Mouse (Mus musculus) neural tube, embryonic 14.5 days (tissue): ENCODE measurements at regions not wholly inside any gene's neighbourhood (a gene's known extent, or its start where the extent isn't known, plus 50 kb on each side); places are given as distances from the start of the nearest gene placed in this dataset.

ENCODE experiments used
- ATAC-seq: fragments of 200-750 bp; cut with Nextera tagmentation; 2 replicates; pipeline ENCODE4 v1.8.0; 2017; ENCODE audit warnings: low read depth, mild to moderate bottlenecking, moderate TSS enrichment, moderate library complexity
- H3K27ac ChIP-seq: fragments of 300-500 bp; sonication (generic); 2 replicates; pipeline ENCODE4 v1.5.1; 2014; ENCODE audit warnings: low read depth, mild to moderate bottlenecking, control low read depth, low read length, moderate library complexity, mixed read lengths
- H3K27me3 ChIP-seq: fragments of 300-500 bp; sonication (generic); 2 replicates; pipeline ENCODE4 v1.6.1; 2014; ENCODE audit warnings: low read length; ENCODE audit not compliant: control insufficient read depth, insufficient read depth
- H3K36me3 ChIP-seq: fragments of 300-500 bp; sonication (generic); 2 replicates; pipeline ENCODE4 v1.6.1; 2014; ENCODE audit warnings: low read length, mixed read lengths; ENCODE audit not compliant: control insufficient read depth, insufficient read depth
- H3K4me1 ChIP-seq: fragments of 300-500 bp; sonication (generic); 2 replicates; pipeline ENCODE4 v1.6.1; 2014; ENCODE audit warnings: low read length; ENCODE audit not compliant: control insufficient read depth, insufficient read depth
- H3K4me2 ChIP-seq: fragments of 300-500 bp; sonication (generic); 2 replicates; pipeline ENCODE4 v1.6.1; 2014; ENCODE audit warnings: mild to moderate bottlenecking, low read depth, low read length, control low read depth
- H3K4me3 ChIP-seq: fragments of 300-500 bp; sonication (generic); 2 replicates; pipeline ENCODE4 v1.5.1; 2014; ENCODE audit warnings: low read depth, low read length, control low read depth, mixed read lengths
- H3K9ac ChIP-seq: fragments of 300-500 bp; sonication (generic); replicated peaks from 2 replicates; pipeline ENCODE4 v1.6.1; 2014; ENCODE audit warnings: low read depth, mild to moderate bottlenecking, control low read depth, low read length, mixed read lengths
- H3K9me3 ChIP-seq: fragments of 300-500 bp; sonication (generic); 2 replicates; pipeline ENCODE4 v1.6.1; 2016; ENCODE audit warnings: low read length; ENCODE audit not compliant: control insufficient read depth
- WGBS: fragments of 180-500 bp; shearing (Covaris S2); extraction: QIAGEN DNeasy Blood & Tissue Kit; methylation state at CpG from one replicate; pipeline ENCODE4 v1.1.7; 2014; 5-methylcytosine and 5-hydroxymethylcytosine counted together

DNA sequence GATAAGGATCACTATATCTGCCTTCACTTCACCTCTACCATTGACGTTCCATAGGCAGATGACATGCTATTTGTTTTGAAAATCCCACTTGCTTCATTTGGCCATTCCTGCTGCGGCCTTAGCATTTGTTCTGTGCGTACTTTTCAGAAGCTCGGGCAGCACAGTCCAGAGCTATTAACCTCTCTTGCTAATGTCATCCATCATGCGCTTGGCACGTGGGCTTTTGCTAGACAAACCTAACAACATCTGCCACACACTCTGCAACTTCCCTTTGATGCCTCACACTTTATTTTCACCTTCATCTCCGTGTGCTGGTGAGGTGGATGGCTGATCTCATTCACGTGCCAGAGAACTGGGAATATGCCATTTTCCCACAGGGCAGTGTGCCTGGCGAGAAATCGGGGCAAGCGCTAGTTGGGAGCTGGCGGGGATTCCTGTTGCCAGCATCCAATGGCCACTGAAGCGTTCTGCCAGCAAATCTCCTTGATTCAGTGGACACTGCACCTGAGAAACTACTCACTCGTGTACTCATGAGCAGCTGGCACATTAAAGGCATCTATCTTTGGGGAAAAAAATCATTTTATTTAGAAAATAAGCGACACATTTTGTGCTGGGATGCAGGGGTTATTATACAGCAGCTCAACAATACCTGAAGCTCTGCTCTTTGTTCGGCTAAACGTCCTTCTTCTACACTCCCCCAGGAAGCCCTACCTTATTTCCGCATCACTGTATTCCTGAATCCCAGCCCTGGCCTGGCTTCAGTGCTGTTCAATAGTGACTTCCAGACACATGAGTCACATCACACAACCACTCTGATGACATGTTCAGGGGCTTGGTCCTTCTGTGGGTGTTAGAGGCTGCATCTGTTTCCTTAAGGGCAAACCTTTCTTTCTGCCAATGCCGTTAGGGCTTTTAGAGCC lies 279.4 kb upstream of the Pard3b start:
- no peak overlapping the region for H3K4me2 ChIP-seq
- 0 out of 2 replicates have a peak, but pooled peaks cover 4% of the 10 kb centered on the region for H3K4me1 ChIP-seq
- ATAC-seq: no peak
- WGBS: 56% methylated on average over 19 of the region's 19 CpGs
- no peaks in the 10 kb centered on the region for H3K27me3 ChIP-seq
- H3K9me3 ChIP-seq: no peaks in the 10 kb centered on the region
- H3K36me3 ChIP-seq: no peaks in the 10 kb centered on the region
- H3K27ac ChIP-seq: no peak overlapping the region
- H3K4me3 ChIP-seq: no peak overlapping the region
- H3K9ac ChIP-seq: no peak overlapping the region

DNA sequence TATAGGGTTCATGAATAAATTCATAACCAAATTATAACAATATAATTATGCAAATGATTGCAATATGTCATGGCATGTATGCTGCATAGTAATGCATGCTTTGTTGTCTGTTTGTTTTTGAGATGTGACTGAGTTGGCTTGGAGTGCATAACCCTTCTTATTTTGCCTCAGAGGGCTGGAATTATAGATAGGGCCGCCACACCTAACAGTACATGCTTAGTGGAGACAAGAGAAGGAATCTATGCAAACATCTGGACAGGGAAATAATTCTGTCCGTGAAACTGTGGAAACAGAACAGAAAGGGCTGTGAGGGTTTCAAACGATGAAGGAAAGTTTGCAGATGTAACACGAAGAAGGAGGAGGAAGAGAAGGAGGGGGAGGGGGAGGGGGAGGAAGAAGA lies 266.0 kb upstream of the Pard3b start:
- H3K4me3 ChIP-seq: no peak overlapping the region
- 0 out of 2 replicates have a peak, but pooled peaks cover 6% of the 10 kb centered on the region for H3K4me1 ChIP-seq
- no peak for ATAC-seq
- WGBS: 67% methylated on average over 4 of the region's 4 CpGs
- H3K27ac ChIP-seq: no peak overlapping the region
- no peak overlapping the region for H3K9ac ChIP-seq
- no peaks in the 10 kb centered on the region for H3K36me3 ChIP-seq
- H3K27me3 ChIP-seq: no peaks in the 10 kb centered on the region
- H3K4me2 ChIP-seq: no peak overlapping the region
- no peaks in the 10 kb centered on the region for H3K9me3 ChIP-seq

DNA sequence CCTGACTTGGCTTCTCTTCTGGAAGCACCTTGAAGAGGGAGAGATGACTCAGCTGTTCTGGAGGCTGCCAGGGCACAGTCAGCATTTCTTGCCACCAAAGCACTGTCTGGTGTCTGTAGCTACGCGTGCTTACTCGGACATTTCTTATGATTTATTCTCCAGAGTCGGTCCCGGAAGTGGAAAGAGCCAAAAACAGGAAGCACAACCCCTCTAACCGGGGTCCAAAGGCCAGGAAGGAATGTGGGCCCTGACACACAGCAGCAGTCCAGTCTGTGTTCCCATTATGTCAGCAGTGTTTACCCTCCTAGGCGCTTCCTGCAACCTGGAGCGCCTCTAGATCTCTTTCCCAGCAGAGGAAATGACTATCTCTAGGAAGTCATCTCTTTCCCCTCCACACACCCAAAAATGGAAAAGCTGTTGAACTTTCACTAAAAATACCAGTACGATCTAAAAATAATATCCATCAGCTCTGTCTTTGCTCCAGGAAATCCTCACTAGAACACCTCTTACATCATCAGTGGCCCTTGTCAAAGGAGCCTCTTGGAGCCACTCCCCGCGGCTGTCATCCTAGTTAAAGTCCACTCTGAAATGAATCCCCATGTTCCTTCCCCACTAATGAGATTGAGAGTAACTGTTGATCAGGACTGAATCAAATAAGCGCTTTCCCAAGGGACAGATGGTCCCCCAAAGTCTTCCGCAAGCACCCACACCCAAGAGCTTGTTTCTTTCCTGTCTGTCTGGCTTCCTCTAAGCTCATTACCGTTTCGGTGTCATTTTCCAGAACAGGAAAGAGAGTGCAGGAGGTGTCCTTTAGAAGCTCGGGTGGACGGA lies 264.7 kb upstream of the Pard3b start:
- no peaks in the 10 kb centered on the region for H3K27me3 ChIP-seq
- H3K4me2 ChIP-seq: no peak overlapping the region
- no peaks in the 10 kb centered on the region for H3K9me3 ChIP-seq
- no peaks in the 10 kb centered on the region for H3K36me3 ChIP-seq
- ATAC-seq: no peak
- no peak overlapping the region for H3K9ac ChIP-seq
- 0 out of 2 replicates have a peak, but pooled peaks cover 6% of the 10 kb centered on the region for H3K4me1 ChIP-seq
- H3K4me3 ChIP-seq: no peak overlapping the region
- WGBS: 80% methylated on average over 17 of the region's 17 CpGs
- H3K27ac ChIP-seq: no peak overlapping the region

DNA sequence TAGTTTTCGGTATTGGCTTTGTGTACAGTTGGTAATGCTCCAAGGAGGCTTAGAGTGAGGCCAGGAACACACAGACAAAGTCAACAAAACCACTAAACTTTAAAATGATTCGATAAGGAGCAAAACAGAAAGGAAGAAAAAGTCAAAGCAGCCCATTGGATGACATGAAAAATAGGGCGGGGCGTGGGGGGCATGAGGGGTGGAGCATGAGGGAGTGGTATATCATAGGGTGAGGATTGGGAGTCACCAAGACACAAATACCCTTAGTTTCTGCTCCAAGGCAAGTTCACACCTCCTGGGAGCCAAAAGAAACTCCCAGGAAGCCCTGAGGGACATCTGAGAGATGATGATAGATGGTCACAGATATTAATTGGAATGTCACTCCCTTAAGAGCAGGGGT lies 262.2 kb upstream of the Pard3b start:
- Histone ChIP-seq H3K36me3 (no peaks in the 10 kb centered on the region), H3K27me3 (no peaks in the 10 kb centered on the region), H3K9me3 (no peaks in the 10 kb centered on the region), H3K4me3 (no peak overlapping the region), H3K27ac (no peak overlapping the region), H3K4me1 (0 out of 2 replicates have a peak, but pooled peaks cover 6% of the 10 kb centered on the region), H3K9ac (no peak overlapping the region), H3K4me2 (no peak overlapping the region)
- WGBS: 68% methylated on average over 4 of the region's 4 CpGs
- no peak for ATAC-seq

DNA sequence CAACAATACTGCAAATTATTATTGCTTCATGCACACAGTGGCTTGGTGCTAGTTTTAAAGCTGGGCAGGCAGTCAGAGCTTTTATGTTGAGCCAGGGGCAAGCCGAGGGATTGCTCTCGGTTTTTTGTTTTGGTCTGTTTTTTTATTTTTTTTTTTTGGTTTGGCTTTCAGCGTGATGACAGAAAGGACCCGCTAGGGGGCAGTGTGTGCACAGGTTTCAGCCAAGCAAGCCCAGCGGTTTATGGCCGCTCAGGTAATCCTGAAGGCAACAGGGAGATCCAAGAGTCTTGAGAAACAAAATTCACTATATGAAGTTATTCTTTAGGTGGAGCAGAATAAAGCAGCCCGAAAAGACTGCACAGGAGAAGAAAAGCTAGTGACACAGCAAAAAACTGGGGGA lies 261.6 kb upstream of the Pard3b start:
- H3K27me3 ChIP-seq: no peaks in the 10 kb centered on the region
- no peak overlapping the region for H3K4me3 ChIP-seq
- H3K4me1 ChIP-seq: 0 out of 2 replicates have a peak, but pooled peaks cover 6% of the 10 kb centered on the region
- H3K9ac ChIP-seq: no peak overlapping the region
- no peak overlapping the region for H3K4me2 ChIP-seq
- peak; percentile 54 for ATAC-seq
- H3K36me3 ChIP-seq: no peaks in the 10 kb centered on the region
- under 1% methylated on average over 7 of the region's 7 CpGs for WGBS
- no peak overlapping the region for H3K27ac ChIP-seq
- no peaks in the 10 kb centered on the region for H3K9me3 ChIP-seq

DNA sequence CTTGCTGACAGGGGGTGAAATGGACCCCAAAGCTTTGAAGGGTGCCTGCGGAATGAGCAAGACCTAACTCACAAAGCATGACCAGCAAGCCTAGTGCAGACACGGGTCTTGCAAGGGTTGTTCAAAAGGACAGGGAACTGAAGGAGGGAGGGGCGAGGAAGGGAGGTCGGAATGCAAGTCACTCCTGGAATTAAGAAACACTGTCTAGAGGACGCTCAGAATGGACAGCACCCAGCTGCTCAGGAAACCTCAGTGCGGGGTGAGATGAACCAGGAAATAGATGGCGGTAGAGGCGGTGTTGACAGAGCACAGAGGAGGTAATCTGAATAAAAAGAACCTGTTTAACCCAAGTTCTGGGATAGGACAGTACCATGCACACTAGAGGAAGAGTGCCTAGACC lies 260.4 kb upstream of the Pard3b start:
- Histone ChIP-seq H3K4me3 (no peak overlapping the region), H3K9ac (no peak overlapping the region), H3K27me3 (no peaks in the 10 kb centered on the region), H3K9me3 (no peaks in the 10 kb centered on the region), H3K4me2 (no peak overlapping the region), H3K36me3 (no peaks in the 10 kb centered on the region), H3K27ac (no peak overlapping the region), H3K4me1 (0 out of 2 replicates have a peak, but pooled peaks cover 6% of the 10 kb centered on the region)
- no peak for ATAC-seq
- 73% methylated on average over 8 of the region's 8 CpGs for WGBS

DNA sequence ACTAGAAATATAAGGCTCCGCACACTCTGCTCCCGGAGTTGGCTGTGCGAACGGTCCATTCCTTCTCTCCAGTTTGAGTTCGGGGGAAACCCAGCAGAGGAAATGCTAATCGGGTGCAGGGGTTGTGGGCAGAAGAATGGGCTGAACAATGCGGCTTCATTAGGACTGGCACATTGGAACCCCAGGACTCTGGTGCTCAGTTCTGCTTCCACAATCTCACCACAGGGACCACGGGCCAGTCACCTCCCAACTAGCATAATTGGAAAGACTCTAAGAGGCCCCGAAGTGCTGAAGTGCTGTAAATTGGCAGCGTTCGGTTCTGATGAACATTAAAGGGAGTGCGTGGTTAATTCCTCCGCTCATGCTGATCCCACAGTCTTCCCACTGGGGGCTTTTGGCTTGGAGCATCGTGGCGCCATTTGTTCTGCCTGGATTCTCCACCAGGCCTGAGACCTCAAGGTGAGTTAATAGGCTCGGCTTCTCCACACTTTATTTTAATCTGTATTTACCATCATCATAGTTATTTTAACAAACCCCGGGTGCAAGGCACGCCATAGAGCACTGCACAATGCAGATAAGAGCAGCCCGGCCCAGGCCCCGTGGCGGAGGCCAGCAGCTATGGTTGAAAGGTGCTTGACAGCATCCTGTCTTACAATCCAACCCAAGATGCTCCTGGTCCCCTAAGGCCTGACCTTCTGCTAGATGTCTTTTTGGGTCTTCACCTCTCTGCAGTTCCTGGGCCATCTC lies 258.7 kb upstream of the Pard3b start:
- no peak for ATAC-seq
- H3K36me3 ChIP-seq: no peaks in the 10 kb centered on the region
- H3K9me3 ChIP-seq: no peaks in the 10 kb centered on the region
- 0 out of 2 replicates have a peak, but pooled peaks cover 6% of the 10 kb centered on the region for H3K4me1 ChIP-seq
- H3K27ac ChIP-seq: no peak overlapping the region
- H3K4me3 ChIP-seq: no peak overlapping the region
- WGBS: 49% methylated on average over 21 of the region's 21 CpGs
- no peak overlapping the region for H3K4me2 ChIP-seq
- no peak overlapping the region for H3K9ac ChIP-seq
- H3K27me3 ChIP-seq: no peaks in the 10 kb centered on the region

DNA sequence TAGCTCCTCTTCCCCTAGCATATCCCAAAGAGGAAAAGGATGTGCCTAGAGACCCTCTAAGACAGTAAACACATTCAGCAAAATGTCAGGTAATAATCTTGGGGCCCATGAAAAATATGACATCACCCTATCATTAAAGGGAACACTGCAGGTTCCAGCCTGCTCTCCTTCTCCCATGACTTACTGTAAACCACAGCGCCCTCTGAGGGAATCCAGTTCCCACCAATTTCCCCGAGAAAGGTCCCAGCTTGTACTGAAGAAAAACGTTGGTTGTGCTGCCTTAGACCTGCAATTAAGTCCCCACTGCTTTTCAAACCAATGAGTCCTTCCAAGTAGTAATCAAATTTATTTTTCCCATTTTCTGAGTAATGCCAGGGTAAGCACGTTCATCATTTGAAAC lies 251.0 kb upstream of the Pard3b start:
- no peak for ATAC-seq
- Histone ChIP-seq H3K27ac (no peak overlapping the region), H3K9me3 (no peaks in the 10 kb centered on the region), H3K4me3 (no peak overlapping the region), H3K27me3 (no peaks in the 10 kb centered on the region), H3K4me2 (no peak overlapping the region), H3K4me1 (no peaks in the 10 kb centered on the region), H3K36me3 (no peaks in the 10 kb centered on the region), H3K9ac (no peak overlapping the region)
- WGBS: 48% methylated on average over 4 of the region's 4 CpGs
